Mouse (Mus musculus): ENCODE results near the gene Olfr995. TPM values are rescaled to one million over a fixed set of nuclear protein-coding genes. Genes with fewer than 3 reads are reported as not detected.

Gene Olfr995
- total RNA-seq (2014; rRNA removed) (not detected in 2 replicates), polyA plus RNA-seq (2015; fragmentation: Nextera tagmentation; extraction: Ambion mirVana) (not detected in 2 replicates)

- H3K4me3 ChIP-seq (ENCODE audit: low read depth, low read length) = no peak within 1 kb of the TSS
- no peak for TF ChIP-seq CTCF (IDR thresholded peaks at IDR 0.05; ENCODE audit: low read depth)
- no peaks in the 10 kb centered on the region for H3K36me3 ChIP-seq (ENCODE audit: insufficient read depth)
- H3K9me3 ChIP-seq (ENCODE audit: low read length) = no peaks in the 10 kb centered on the region
- WGBS = 11% methylated on average over 1 of the region's 1 CpGs
- no peak for ATAC-seq
- H3K27ac ChIP-seq (ENCODE audit: low read depth, low read length) = no peak within 1 kb of the TSS
- H3K4me2 ChIP-seq (ENCODE audit: low read depth) = no peak within 1 kb of the TSS
- DNase-seq = no peak
- no peak within 1 kb of the TSS for H3K9ac ChIP-seq
- no peaks in the 10 kb centered on the region for H3K4me1 ChIP-seq (ENCODE audit: insufficient read depth)
- no peaks in the 10 kb centered on the region for H3K27me3 ChIP-seq (ENCODE audit: insufficient read depth, low read length)
Observed at GRCm38 (mm10) chr2:85443539-85443938, at the start of gene Olfr995. Gene Olfr995, minus strand, starts transcription at chr2:85443639.

- H3K27me3 ChIP-seq (ENCODE audit: insufficient read depth, low read length) = no peaks in the 10 kb centered on the region
- DNase-seq = no peak
- no peak overlapping the region for H3K4me2 ChIP-seq (ENCODE audit: low read depth)
- H3K4me3 ChIP-seq (ENCODE audit: low read depth, low read length) = no peak overlapping the region
- 80% methylated on average over 5 of the region's 5 CpGs for WGBS
- no peaks in the 10 kb centered on the region for H3K36me3 ChIP-seq (ENCODE audit: insufficient read depth)
- H3K9me3 ChIP-seq (ENCODE audit: low read length) = no peaks in the 10 kb centered on the region
- no peak overlapping the region for H3K27ac ChIP-seq (ENCODE audit: low read depth, low read length)
- no peak overlapping the region for H3K9ac ChIP-seq
- no peaks in the 10 kb centered on the region for H3K4me1 ChIP-seq (ENCODE audit: insufficient read depth)
- TF ChIP-seq CTCF (IDR thresholded peaks at IDR 0.05; ENCODE audit: low read depth) = no peak
- ATAC-seq = no peak
Observed at GRCm38 (mm10) chr2:85490396-85490795, 47.0 kb upstream of the Olfr995 start.

- DNase-seq = no peak
- Histone ChIP-seq H3K9me3 (ENCODE audit: low read length) (no peaks in the 10 kb centered on the region), H3K9ac (no peak overlapping the region), H3K4me2 (ENCODE audit: low read depth) (no peak overlapping the region), H3K36me3 (ENCODE audit: insufficient read depth) (no peaks in the 10 kb centered on the region), H3K27me3 (ENCODE audit: insufficient read depth, low read length) (no peaks in the 10 kb centered on the region), H3K4me3 (ENCODE audit: low read depth, low read length) (no peak overlapping the region), H3K27ac (ENCODE audit: low read depth, low read length) (no peak overlapping the region), H3K4me1 (ENCODE audit: insufficient read depth) (no peaks in the 10 kb centered on the region)
- no peak for TF ChIP-seq CTCF (IDR thresholded peaks at IDR 0.05; ENCODE audit: low read depth)
- no peak for ATAC-seq
- WGBS = 76% methylated on average over 3 of the region's 3 CpGs
Observed at GRCm38 (mm10) chr2:85466801-85467325, 23.4 kb upstream of the Olfr995 start.

GRCm38 (mm10) chr2:85442546-85442945 lies 893 bp downstream of the Olfr995 start:
- Histone ChIP-seq H3K27ac (ENCODE audit: low read depth, low read length) (no peak overlapping the region), H3K36me3 (ENCODE audit: insufficient read depth) (no peaks in the 10 kb centered on the region)
- ATAC-seq = no peak

GRCm38 (mm10) chr2:85436351-85436750 lies 7.1 kb downstream of the Olfr995 start, which contains the start of gene Olfr994:
Gene Olfr994, minus strand, starts transcription at chr2:85436451.
- H3K4me1 ChIP-seq (ENCODE audit: insufficient read depth) = no peaks in the 10 kb centered on the region
- no peaks in the 10 kb centered on the region for H3K36me3 ChIP-seq (ENCODE audit: insufficient read depth)
- no peak within 1 kb of the TSS for H3K9ac ChIP-seq
- WGBS = 90% methylated on average over 3 of the region's 3 CpGs
- H3K27ac ChIP-seq (ENCODE audit: low read depth, low read length) = no peak within 1 kb of the TSS
- no peak for DNase-seq
- no peak within 1 kb of the TSS for H3K4me3 ChIP-seq (ENCODE audit: low read depth, low read length)
- H3K4me2 ChIP-seq (ENCODE audit: low read depth) = no peak within 1 kb of the TSS
- H3K9me3 ChIP-seq (ENCODE audit: low read length) = no peaks in the 10 kb centered on the region
- no peak for TF ChIP-seq CTCF (IDR thresholded peaks at IDR 0.05; ENCODE audit: low read depth)
- no peaks in the 10 kb centered on the region for H3K27me3 ChIP-seq (ENCODE audit: insufficient read depth, low read length)
- ATAC-seq = no peak

More at GRCm38 (mm10) chr2:85442546-85442945, 893 bp downstream of the Olfr995 start:
- no peak for DNase-seq
- Histone ChIP-seq H3K4me2 (ENCODE audit: low read depth) (no peak overlapping the region), H3K27me3 (ENCODE audit: insufficient read depth, low read length) (no peaks in the 10 kb centered on the region), H3K4me1 (ENCODE audit: insufficient read depth) (no peaks in the 10 kb centered on the region), H3K9me3 (ENCODE audit: low read length) (no peaks in the 10 kb centered on the region), H3K9ac (no peak overlapping the region), H3K4me3 (ENCODE audit: low read depth, low read length) (no peak overlapping the region)
- no peak for TF ChIP-seq CTCF (IDR thresholded peaks at IDR 0.05; ENCODE audit: low read depth)

- no peaks in the 10 kb centered on the region for H3K9me3 ChIP-seq (ENCODE audit: low read length)
- no peak overlapping the region for H3K27ac ChIP-seq (ENCODE audit: low read depth, low read length)
- peak; percentile 36 for DNase-seq
- H3K36me3 ChIP-seq (ENCODE audit: insufficient read depth) = no peaks in the 10 kb centered on the region
- H3K4me3 ChIP-seq (ENCODE audit: low read depth, low read length) = no peak overlapping the region
- no peaks in the 10 kb centered on the region for H3K27me3 ChIP-seq (ENCODE audit: insufficient read depth, low read length)
- WGBS = 72% methylated on average over 1 of the region's 1 CpGs
- no peak for TF ChIP-seq CTCF (IDR thresholded peaks at IDR 0.05; ENCODE audit: low read depth)
- no peaks in the 10 kb centered on the region for H3K4me1 ChIP-seq (ENCODE audit: insufficient read depth)
- H3K4me2 ChIP-seq (ENCODE audit: low read depth) = no peak overlapping the region
- H3K9ac ChIP-seq = no peak overlapping the region
- peak; percentile 96 for ATAC-seq
Observed at GRCm38 (mm10) chr2:85425893-85426292, 17.5 kb downstream of the Olfr995 start.

- H3K27me3 ChIP-seq (ENCODE audit: insufficient read depth, low read length) = no peaks in the 10 kb centered on the region
- no peaks in the 10 kb centered on the region for H3K4me1 ChIP-seq (ENCODE audit: insufficient read depth)
- no peak for TF ChIP-seq CTCF (IDR thresholded peaks at IDR 0.05; ENCODE audit: low read depth)
- no peaks in the 10 kb centered on the region for H3K36me3 ChIP-seq (ENCODE audit: insufficient read depth)
- H3K4me3 ChIP-seq (ENCODE audit: low read depth, low read length) = no peak within 1 kb of the TSS
- DNase-seq (no peak), ATAC-seq (no peak)
- no peak within 1 kb of the TSS for H3K4me2 ChIP-seq (ENCODE audit: low read depth)
- H3K27ac ChIP-seq (ENCODE audit: low read depth, low read length) = no peak within 1 kb of the TSS
- no peak within 1 kb of the TSS for H3K9ac ChIP-seq
- no peaks in the 10 kb centered on the region for H3K9me3 ChIP-seq (ENCODE audit: low read length)
Observed at GRCm38 (mm10) chr2:85414777-85415176, 28.7 kb downstream of the Olfr995 start, which contains the start of gene Olfr993. Gene Olfr993, minus strand, starts transcription at chr2:85414877.

Measured in forebrain, postnatal 0 days (tissue).